Comparison of ENCODE assay signal across 8 mouse cellular contexts in the genomic region with DNA sequence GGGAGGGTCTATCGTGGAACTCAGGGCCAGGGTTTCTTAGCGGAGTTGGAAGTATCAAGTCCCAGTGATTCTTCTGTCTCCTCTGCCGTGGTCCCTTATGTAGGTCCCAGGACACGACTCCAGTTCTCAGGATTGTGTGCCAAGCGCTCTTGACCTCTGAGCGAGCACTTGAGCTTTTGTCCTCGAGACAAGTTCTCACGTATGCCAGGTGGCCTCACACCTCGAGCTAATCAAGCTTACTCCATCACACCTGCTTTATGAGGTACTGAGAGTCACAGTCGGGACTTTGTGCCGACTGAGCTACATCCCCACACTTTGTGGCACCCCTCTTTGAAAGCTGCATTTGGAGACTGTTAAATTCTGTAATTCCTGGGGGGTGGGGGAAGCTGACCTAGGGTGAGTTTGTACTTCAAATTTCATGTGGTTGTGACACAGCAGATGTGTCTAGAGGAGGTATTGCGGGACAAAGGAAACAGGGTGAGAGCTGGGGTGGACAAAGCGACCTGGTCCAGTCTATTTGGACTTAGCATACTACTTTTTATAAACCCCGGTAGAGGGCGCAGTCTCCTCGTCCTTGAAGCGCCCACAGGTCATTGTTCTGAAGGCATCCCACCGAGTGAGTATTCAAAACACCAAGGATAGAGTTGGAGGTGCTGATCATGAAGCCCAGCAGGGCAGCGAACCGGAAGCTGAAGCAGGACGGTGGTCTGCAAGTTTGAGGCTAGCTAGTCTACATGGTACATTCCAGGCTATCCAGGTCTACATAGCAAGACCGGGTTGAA. TPM values are rescaled to one million over a fixed set of nuclear protein-coding genes. Genes with fewer than 3 reads are reported as not detected.
DNase-seq lines count a peak whose midpoint lies in the region; ATAC-seq and TF ChIP-seq lines count a peak whose summit lies in the region.

No protein-coding gene starts in this region.

- peak; percentile 82 for TF ChIP-seq CTCF in Patski (IDR thresholded peaks at IDR 0.05)
- peak; percentile 60 for TF ChIP-seq CTCF in cortical plate, adult 2 months (IDR thresholded peaks at IDR 0.05; ENCODE audit: extremely low read depth, insufficient read depth, low read length)
- TF ChIP-seq CTCF in lung, embryonic 14.5 days (IDR thresholded peaks at IDR 0.05; ENCODE audit: low read depth) = peak; percentile 75

- H3K27me3 ChIP-seq in Patski = no peaks in the 10 kb centered on the region
- H3K27me3 ChIP-seq in lung, embryonic 14.5 days (ENCODE audit: insufficient read depth, low read length) = no peaks in the 10 kb centered on the region
- no peaks in the 10 kb centered on the region for H3K27me3 ChIP-seq in neural tube, embryonic 15.5 days (replicated peaks)

- POLR2A ChIA-PET in Patski (lab: Charles Lee) = interaction anchor here (0.6 kb wide), 1 partner anchor 8 kb away, joined by 3 read pairs; no protein-coding TSS in a partner anchor

- peak; percentile 72 for DNase-seq in CD4-positive helper T cell, adult 2 months (ENCODE audit: low read depth, low spot score)
- no peak for DNase-seq in Patski (ENCODE audit: low read depth, low spot score)
- DNase-seq in heart, adult 9 months (ENCODE audit: low spot score in 2 of 2) = peak; percentile 63 to 73
- DNase-seq in kidney, adult 18-20 months = peak; percentile 75
- DNase-seq in lung, embryonic 14.5 days = peak; percentile 89
- peak; percentile 67 for DNase-seq in yolk sac, embryonic 10.5 days (ENCODE audit: low spot score)

- H3K4me3 ChIP-seq in cortical plate, adult 2 months (ENCODE audit: insufficient read depth, low read length) = no peak overlapping the region
- no peak overlapping the region for H3K4me3 ChIP-seq in lung, embryonic 14.5 days (ENCODE audit: low read depth, low read length)
- H3K4me3 ChIP-seq in neural tube, embryonic 15.5 days (replicated peaks) = no peak overlapping the region

- no peak for TF ChIP-seq POLR2A in cortical plate, adult 2 months (IDR thresholded peaks at IDR 0.05; ENCODE audit: extremely low read depth, insufficient read depth, low read length)

- peak overlapping the region; percentile 40 for H3K4me2 ChIP-seq in lung, embryonic 14.5 days
- H3K4me2 ChIP-seq in neural tube, embryonic 15.5 days = no peak overlapping the region

- H3K9me3 ChIP-seq in lung, embryonic 14.5 days (ENCODE audit: low read depth, low read length) = no peaks in the 10 kb centered on the region
- no peaks in the 10 kb centered on the region for H3K9me3 ChIP-seq in neural tube, embryonic 15.5 days (replicated peaks)

- 19% methylated on average over 22 of the region's 22 CpGs for WGBS in lung, embryonic 14.5 days
- WGBS in neural tube, embryonic 15.5 days = 37% methylated on average over 22 of the region's 22 CpGs

- CTCF ChIA-PET in Patski (lab: Charles Lee) = interaction anchor here (0.7 to 4.5 kb wide), 20 partner anchors 9 to 167 kb away, joined by 3 to 39 read pairs (median 4); no protein-coding TSS in a partner anchor

- peak; percentile 75 for ATAC-seq in Patski
- peak; percentile 46 for ATAC-seq in lung, embryonic 14.5 days (ENCODE audit: insufficient read depth)
- peak; percentile 53 for ATAC-seq in neural tube, embryonic 15.5 days (ENCODE audit: low FRiP score)

- H3K36me3 ChIP-seq in lung, embryonic 14.5 days (ENCODE audit: insufficient read depth) = no peaks in the 10 kb centered on the region
- H3K36me3 ChIP-seq in neural tube, embryonic 15.5 days = no peaks in the 10 kb centered on the region

- H3K9ac ChIP-seq in lung, embryonic 14.5 days = no peak overlapping the region
- no peak overlapping the region for H3K9ac ChIP-seq in neural tube, embryonic 15.5 days (replicated peaks)

- in situ Hi-C loops in Patski (cut with MboI; ENCODE audit: low pct_unique_long_range_greater_than_20kb) = loop anchor here (10.0 to 25.0 kb wide), 3 partner anchors 138 to 616 kb away; a partner anchor contains a TSS

- H3K4me1 ChIP-seq in cortical plate, adult 2 months (ENCODE audit: control insufficient read depth, insufficient read depth, low read length) = no peaks in the 10 kb centered on the region
- peaks cover 9% of the 10 kb centered on the region for H3K4me1 ChIP-seq in lung, embryonic 14.5 days (ENCODE audit: insufficient read depth)
- no peaks in the 10 kb centered on the region for H3K4me1 ChIP-seq in neural tube, embryonic 15.5 days

- no peak overlapping the region for H3K27ac ChIP-seq in cortical plate, adult 2 months (ENCODE audit: insufficient read depth, low read length)
- H3K27ac ChIP-seq in lung, embryonic 14.5 days (ENCODE audit: low read depth) = no peak overlapping the region
- no peak overlapping the region for H3K27ac ChIP-seq in neural tube, embryonic 15.5 days (replicated peaks)

RNA-seq across cellular contexts. Expression of a gene that starts 8.2 kb away (rescaled TPM):
- polyA plus RNA-seq in Patski (2021) = 20.8 TPM
- 30.5 and 32.0 TPM in 2 replicates for polyA plus RNA-seq in cortical plate, adult 2 months (2012; rRNA removed)
- polyA plus RNA-seq in lung, embryonic 14.5 days (2014; fragmentation: Nextera tagmentation; extraction: Ambion mirVana) = 23.4 and 23.5 TPM in 2 replicates
- polyA plus RNA-seq in neural tube, embryonic 15.5 days (2015; fragmentation: Nextera tagmentation; extraction: Ambion mirVana) = 6.5 and 9.6 TPM in 2 replicates
